Mouse (Mus musculus): Measurements from ENCODE around the gene Cacna1c.

GRCm38 (mm10) chr6:118608906-118609305 lies 587.3 kb downstream of the Cacna1c start:
- no peak for TF ChIP-seq POLR2A (IDR thresholded peaks at IDR 0.05; ENCODE audit: borderline replicate concordance, insufficient read depth, low read length)
- no peak for TF ChIP-seq CTCF (IDR thresholded peaks at IDR 0.05; ENCODE audit: borderline replicate concordance, insufficient read depth, low read depth, low read length)
